Mouse (Mus musculus): ENCODE results near the gene Tyro3.

Tyro3 gene

GRCm38 (mm10) chr2:119857341-119857740 lies 59.8 kb downstream of the Tyro3 start:
- DNase-seq (ENCODE audit: low read depth): no peak

- no peak for DNase-seq (ENCODE audit: low read depth)
Measured at GRCm38 (mm10) chr2:119864484-119864883, 67.0 kb downstream of the Tyro3 start.

Measured in naive thymus-derived CD4-positive, alpha-beta T cell, adult 2 months (primary cell).